Mouse (Mus musculus) spleen, postnatal 36 days (tissue): Measurements from ENCODE around the gene Gabpb2.
A peak's percentile ranks its signal among the peaks of the same experiment; 100 is the strongest.
"Not testable (repeated sequence)": the region's sequence is repeated elsewhere in the genome, so short reads cannot be mapped to it uniquely, and the experiment has no call there.

ENCODE experiments used
- DNase-seq, 2 experiments: peaks; one replicate each; pipeline ENCODE4 v3.0.0; 2022; ENCODE audit warnings: low spot score in 2 of 2, mixed read lengths in 1 of 2

Gene Gabpb2

GRCm38 (mm10) chr3:95159987-95160963, 57.4 kb downstream of the Gabpb2 start, which contains the start of gene Sema6c:
Gene Sema6c (plus strand): TSS chr3:95160457.
- peak; percentile 86 to 89 for DNase-seq

DNA sequence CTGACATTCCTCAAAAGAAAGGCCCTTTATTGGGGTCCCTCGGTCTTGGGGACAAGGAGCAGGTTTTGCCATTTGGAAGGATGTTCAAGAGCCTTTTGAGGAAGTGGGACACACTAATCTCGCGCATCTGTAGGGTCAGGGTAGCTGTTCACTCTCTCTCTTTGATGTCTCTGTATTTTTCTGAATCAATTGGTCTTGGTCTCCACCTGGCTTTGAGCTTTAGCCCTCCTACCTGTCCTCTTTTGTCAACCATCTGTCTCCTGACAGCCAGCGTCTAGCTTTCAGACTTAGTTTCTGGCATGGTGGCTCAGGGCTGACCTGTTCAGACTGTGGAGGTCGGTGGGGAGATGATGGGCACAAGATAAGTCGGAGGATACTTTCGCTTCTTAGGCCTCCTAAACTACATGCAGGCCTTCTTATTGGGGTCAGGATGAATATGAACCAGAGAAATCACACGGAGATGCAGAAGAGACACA, 58.2 kb downstream of the Gabpb2 start:
- DNase-seq: no peak

DNA sequence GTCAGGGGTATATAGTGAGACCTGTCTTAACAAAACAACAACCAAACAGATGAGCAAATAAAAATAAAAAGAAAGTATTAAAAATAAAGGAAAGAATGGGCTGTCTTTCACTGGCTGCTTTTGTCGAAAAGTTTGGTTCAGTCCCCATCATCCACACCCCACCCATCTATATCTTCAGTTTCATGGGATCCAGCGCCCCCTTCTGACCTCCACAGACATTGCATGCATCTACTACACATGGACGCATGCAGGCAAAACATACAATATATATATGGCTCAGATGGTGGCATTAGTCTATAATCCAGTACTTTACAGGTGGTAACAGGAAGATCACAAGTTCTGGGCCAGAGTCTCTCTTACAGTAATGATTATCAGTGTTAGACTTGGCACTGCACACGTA, 63.8 kb downstream of the Gabpb2 start:
- peak; percentile 57 to 66 for DNase-seq

- DNase-seq: no peak
These were observed 69.8 kb downstream of the Gabpb2 start for GRCm38 (mm10) chr3:95147924-95148323.

GRCm38 (mm10) chr3:95142617-95143011, 75.1 kb downstream of the Gabpb2 start:
- peak; percentile 84 to 87 for DNase-seq

- peak; percentile 84 to 88 for DNase-seq
These were observed 75.6 kb downstream of the Gabpb2 start, which contains the start of gene Tnfaip8l2 for GRCm38 (mm10) chr3:95141952-95142616. Gene Tnfaip8l2 (minus strand): TSS chr3:95142360.

DNA sequence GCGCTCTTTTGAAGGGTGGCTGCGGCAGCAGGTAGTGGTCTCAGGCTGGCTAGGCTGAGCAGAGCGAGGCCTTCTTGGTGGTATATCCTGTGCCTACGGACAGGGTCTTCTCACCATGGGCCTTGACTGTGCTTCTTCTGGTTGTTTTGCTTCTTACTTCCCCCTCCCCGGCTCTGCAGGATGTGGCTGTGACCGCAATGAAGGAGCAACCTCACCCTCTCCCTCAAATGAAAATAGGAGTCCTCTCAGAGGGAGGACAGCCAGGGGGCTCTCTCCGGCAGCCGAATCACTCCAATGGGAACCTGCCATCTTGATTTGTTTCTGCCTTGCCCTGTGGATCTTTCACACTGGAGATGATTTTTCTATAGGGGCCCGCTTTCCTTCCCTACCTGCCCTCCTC, 76.2 kb downstream of the Gabpb2 start:
- DNase-seq: peak; percentile 85

DNA sequence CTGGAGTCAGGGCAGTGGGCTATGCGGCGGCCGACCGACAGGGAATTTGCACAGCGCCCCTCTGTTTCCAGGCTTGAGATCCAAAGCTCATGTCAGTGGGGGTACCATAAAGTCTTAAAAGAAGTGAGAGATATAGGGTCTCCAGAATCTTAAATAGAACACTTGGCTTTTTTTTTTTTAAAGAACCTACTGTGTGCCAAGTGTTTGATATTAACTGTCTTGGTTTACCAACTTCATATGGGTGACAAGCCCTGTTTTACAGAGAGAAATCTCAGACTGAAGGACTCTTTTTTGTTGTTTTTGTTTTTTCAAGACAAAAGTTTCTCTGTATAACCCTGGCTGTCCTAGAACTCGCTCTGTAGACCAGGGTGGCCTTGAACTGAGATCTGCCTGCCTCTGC, 76.9 kb downstream of the Gabpb2 start:
- DNase-seq: no peak

DNA sequence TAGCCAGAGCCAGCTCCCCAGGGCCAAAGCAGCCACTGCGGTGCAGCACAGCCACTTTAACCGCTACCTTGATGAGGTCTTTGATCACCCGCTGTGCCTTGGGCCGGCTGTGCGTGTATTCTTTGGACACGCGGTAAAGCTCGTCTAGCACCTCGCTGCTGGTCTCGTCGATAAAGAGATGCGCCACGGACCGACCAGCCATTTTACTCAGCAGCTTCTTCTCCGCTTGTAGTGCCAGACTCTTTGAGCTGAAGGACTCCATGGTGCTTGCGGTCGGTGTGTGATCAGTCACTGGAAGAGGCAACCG, 77.5 kb downstream of the Gabpb2 start:
- DNase-seq: no peak

GRCm38 (mm10) chr3:95139586-95140288, 78.0 kb downstream of the Gabpb2 start:
- DNase-seq: peak; percentile 35

DNA sequence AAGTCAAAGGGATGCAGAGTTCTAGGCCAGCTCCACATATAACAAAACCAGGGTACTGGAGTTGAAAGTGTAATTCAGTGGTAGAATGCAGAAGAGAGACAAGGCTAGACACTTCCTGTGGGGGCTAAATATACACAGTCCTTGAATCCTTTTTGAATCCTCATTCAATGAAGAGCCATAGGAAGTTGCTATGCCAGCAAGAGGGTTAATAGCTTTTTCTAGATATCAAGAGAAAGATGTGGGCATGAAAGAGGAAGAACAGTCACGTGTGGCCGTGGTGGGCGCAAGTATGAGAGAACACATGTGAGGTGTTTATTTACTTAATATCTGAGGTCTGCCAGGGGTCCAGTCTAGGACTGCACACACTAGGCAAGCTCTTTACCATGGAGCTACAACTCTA, 81.4 kb downstream of the Gabpb2 start:
- DNase-seq: peak; percentile 50 to 55

- peak; percentile 34 to 52 for DNase-seq
These were observed 82.2 kb downstream of the Gabpb2 start for GRCm38 (mm10) chr3:95135433-95136052.

- peak; percentile 61 to 78 for DNase-seq
These were observed 82.7 kb downstream of the Gabpb2 start for GRCm38 (mm10) chr3:95135023-95135422.

DNA sequence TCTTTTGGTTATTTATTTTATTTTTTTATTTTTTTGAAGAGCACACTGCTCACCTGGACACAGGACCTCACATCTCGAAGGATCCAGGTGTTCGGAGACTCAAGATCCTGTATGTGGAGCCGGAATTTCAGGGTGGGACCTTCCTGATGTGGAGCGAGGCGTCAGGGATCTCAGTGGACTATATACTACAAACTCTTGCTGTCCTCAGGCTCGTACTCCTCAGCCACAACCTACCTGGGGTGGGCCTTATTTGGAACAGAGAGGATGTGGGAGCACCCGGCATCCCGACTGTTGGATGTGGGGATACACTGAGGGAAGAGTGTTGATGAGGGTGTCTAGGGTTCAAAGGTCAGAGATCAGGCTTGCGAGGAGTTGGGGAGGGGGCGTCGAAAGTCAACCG, 83.6 kb downstream of the Gabpb2 start:
- DNase-seq: not testable (repeated sequence)

GRCm38 (mm10) chr3:95133680-95134101, 84.0 kb downstream of the Gabpb2 start, which contains the start of the genes Scnm1 and Lysmd1:
Gene Scnm1 (minus strand): TSS chr3:95134011.
Gene Lysmd1 (plus strand): TSS chr3:95134088.
- peak; percentile 94 to 97 for DNase-seq

- DNase-seq: no peak
These were observed 84.5 kb downstream of the Gabpb2 start for GRCm38 (mm10) chr3:95133176-95133575.

GRCm38 (mm10) chr3:95132389-95132788, 85.3 kb downstream of the Gabpb2 start:
- DNase-seq: not testable (repeated sequence)
